Mouse (Mus musculus) midbrain, embryonic 12.5 days (tissue): ENCODE measurements around the gene Prkn. TPM values are rescaled to one million over a fixed set of nuclear protein-coding genes. Genes with fewer than 3 reads are reported as not detected.

Experiments
- ATAC-seq: fragments of 200-750 bp; cut with Nextera tagmentation; 2 replicates; pipeline ENCODE4 v1.8.0; 2017; ENCODE audit warnings: low read depth, moderate TSS enrichment, moderate library complexity; ENCODE audit not compliant: low FRiP score
- H3K27ac ChIP-seq: fragments of 300-500 bp; sonication (generic); replicated peaks from 2 replicates; pipeline ENCODE4 v1.5.1; 2016; ENCODE audit warnings: mild to moderate bottlenecking
- H3K27me3 ChIP-seq: fragments of 300-500 bp; sonication (generic); 2 replicates; pipeline ENCODE4 v1.6.1; 2016; ENCODE audit warnings: mild to moderate bottlenecking
- H3K36me3 ChIP-seq: fragments of 300-500 bp; sonication (generic); 2 replicates; pipeline ENCODE4 v1.6.1; 2016
- H3K4me1 ChIP-seq: fragments of 300-500 bp; sonication (generic); 2 replicates; pipeline ENCODE4 v1.6.1; 2016
- H3K4me2 ChIP-seq: fragments of 300-500 bp; sonication (generic); replicated peaks from 2 replicates; pipeline ENCODE4 v1.6.1; 2016; ENCODE audit warnings: mild to moderate bottlenecking, moderate library complexity
- H3K4me3 ChIP-seq: fragments of 300-500 bp; sonication (generic); 2 replicates; pipeline ENCODE4 v1.5.1; 2016; ENCODE audit warnings: mild to moderate bottlenecking
- H3K9ac ChIP-seq: fragments of 300-500 bp; sonication (generic); replicated peaks from 2 replicates; pipeline ENCODE4 v1.6.1; 2016; ENCODE audit warnings: mild to moderate bottlenecking, moderate library complexity
- H3K9me3 ChIP-seq: fragments of 300-500 bp; sonication (generic); 2 replicates; pipeline ENCODE4 v1.6.1; 2016; ENCODE audit warnings: mild to moderate bottlenecking
- WGBS: fragments of 180-500 bp; shearing (Covaris S2); methylation state at CpG from one replicate; pipeline ENCODE4 v1.1.7; 2016; 5-methylcytosine and 5-hydroxymethylcytosine counted together
- polyA plus RNA-seq: library from polyadenylated mRNA; unstranded; fragments of >200 nt; fragmentation: Nextera tagmentation; extraction: Ambion mirVana; gene quantifications from 2 replicates; pipeline ENCODE4 v1.2.1, GENCODE M21; 2016

Prkn gene
- polyA plus RNA-seq, 1 experiment from 2014 or later, result 2.1 TPM

DNA sequence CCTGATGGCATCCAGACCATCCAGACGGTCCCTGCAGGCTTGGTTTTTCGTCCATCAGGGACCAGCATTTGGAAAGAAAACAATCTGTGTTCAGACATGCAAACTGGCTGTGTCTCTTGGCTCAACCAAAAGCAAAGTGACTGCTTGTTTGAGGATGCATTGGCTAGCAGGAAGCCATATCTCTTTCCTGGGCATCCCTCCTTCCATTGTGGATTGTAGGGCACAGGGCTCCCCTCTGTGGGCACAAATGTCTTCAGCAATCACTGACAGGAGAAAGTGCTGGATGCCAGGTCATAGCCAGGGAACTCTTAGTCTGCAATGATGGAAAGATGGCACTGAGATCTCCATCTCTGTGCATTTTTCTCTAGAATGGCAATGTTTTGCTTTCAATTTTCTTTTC, 939.8 kb downstream of the Prkn start:
- Histone ChIP-seq H3K4me1 (no peaks in the 10 kb centered on the region), H3K4me3 (no peak overlapping the region), H3K27me3 (no peaks in the 10 kb centered on the region), H3K9ac (no peak overlapping the region), H3K27ac (no peak overlapping the region), H3K9me3 (no peaks in the 10 kb centered on the region), H3K36me3 (no peaks in the 10 kb centered on the region), H3K4me2 (no peak overlapping the region)
- ATAC-seq, result no peak
- 69% methylated on average over 2 of the region's 2 CpGs for WGBS

DNA sequence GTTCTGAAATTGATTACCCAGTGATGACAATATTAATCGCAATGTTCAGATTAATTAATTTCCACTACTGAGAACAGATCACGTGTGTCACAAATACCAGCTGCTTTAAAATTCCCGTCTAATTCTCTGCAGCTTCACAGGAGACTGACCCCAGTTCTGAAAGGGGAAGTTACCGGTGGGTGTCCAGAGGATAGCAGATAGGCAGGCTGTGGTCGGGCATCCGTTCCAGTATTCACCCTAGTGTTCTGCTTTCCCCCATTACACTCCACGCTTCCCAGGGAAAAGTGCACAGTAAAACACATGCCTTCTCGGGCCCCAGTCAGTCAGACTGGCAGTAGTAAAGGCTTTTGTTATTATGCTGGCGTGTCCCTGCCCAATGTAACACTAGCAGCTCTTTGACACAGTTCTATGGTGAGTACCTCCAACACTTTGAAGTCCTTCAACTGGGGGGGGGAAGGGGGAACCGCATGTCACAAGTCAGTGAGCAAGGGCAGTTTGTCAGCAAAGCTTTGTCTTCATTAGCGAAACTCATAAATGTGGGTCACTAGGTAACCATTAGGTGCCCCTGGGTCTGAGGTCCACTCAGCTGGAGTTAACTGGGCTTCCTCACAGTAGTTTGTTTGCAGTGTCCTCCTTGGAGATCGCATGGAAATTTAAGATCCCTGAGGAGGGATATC, 940.8 kb downstream of the Prkn start:
- no peak overlapping the region for H3K27ac ChIP-seq
- H3K9me3 ChIP-seq, result no peaks in the 10 kb centered on the region
- 54% methylated on average over 12 of the region's 12 CpGs for WGBS
- no peaks in the 10 kb centered on the region for H3K27me3 ChIP-seq
- no peak overlapping the region for H3K4me3 ChIP-seq
- no peak for ATAC-seq
- H3K4me1 ChIP-seq, result no peaks in the 10 kb centered on the region
- H3K4me2 ChIP-seq, result no peak overlapping the region
- H3K9ac ChIP-seq, result no peak overlapping the region
- no peaks in the 10 kb centered on the region for H3K36me3 ChIP-seq

DNA sequence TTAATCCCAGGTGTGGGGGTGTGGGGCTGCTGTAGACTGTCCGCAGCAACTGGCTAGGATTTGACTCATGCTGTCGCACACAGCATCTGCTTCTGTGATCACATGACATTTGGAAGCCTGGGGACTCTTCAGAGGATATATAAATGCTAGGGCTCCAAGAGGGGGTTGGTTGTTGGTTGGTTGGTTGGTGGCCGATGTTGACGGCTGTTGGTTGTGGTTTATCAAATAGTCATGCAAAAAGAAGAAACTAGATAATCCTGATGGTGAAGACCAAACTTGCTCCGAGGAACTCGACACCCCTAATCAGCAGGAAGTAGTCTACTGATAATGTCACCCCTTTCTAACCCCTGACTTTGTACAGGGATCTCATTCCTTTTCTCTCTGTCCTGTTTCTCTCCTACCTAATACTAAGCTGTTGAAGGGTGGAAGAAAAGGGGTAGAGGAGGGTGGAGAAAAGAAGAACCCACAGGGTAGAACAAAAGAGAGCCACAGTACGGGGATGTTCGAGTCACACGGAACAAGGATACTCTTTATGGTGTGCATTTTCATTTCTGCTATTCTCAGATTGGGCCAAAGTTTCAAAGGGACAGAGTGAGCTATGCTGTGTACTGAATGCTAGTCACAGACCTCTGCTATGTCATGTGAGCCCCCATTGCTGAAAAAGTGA, 948.2 kb downstream of the Prkn start:
- no peak overlapping the region for H3K9ac ChIP-seq
- H3K4me1 ChIP-seq, result peaks cover 7% of the 10 kb centered on the region; the same call in 1 of the 2 replicates
- ATAC-seq, result no peak
- 88% methylated on average over 9 of the region's 9 CpGs for WGBS
- H3K36me3 ChIP-seq, result no peaks in the 10 kb centered on the region
- H3K4me2 ChIP-seq, result no peak overlapping the region
- H3K27me3 ChIP-seq, result no peaks in the 10 kb centered on the region
- H3K27ac ChIP-seq, result no peak overlapping the region
- H3K4me3 ChIP-seq, result no peak overlapping the region
- no peaks in the 10 kb centered on the region for H3K9me3 ChIP-seq

DNA sequence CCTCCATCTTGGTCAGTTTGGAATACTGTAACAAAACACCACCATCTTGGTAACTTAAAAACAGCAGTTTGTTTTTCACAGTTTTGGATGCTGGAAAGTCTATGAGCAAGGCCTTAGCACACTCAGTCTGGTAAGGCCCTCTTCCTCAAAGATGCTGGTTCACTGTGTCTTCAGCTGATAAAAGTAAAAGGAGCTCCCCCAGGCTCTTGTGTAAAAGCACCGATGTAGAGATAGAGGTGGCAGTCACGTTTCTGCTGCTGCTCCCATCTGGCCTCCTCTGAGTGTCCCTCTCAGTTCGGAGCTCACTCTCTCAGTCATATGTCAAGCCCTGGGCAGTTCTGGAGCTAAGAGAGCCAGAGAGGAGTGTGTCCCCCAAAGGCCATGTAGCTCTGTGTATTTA, 955.8 kb downstream of the Prkn start:
- H3K9me3 ChIP-seq, result no peaks in the 10 kb centered on the region
- ATAC-seq, result no peak
- no peak overlapping the region for H3K9ac ChIP-seq
- H3K4me2 ChIP-seq, result no peak overlapping the region
- no peaks in the 10 kb centered on the region for H3K27me3 ChIP-seq
- H3K4me3 ChIP-seq, result no peak overlapping the region
- H3K27ac ChIP-seq, result no peak overlapping the region
- no peaks in the 10 kb centered on the region for H3K4me1 ChIP-seq
- no peaks in the 10 kb centered on the region for H3K36me3 ChIP-seq
- 81% methylated on average over 3 of the region's 3 CpGs for WGBS

DNA sequence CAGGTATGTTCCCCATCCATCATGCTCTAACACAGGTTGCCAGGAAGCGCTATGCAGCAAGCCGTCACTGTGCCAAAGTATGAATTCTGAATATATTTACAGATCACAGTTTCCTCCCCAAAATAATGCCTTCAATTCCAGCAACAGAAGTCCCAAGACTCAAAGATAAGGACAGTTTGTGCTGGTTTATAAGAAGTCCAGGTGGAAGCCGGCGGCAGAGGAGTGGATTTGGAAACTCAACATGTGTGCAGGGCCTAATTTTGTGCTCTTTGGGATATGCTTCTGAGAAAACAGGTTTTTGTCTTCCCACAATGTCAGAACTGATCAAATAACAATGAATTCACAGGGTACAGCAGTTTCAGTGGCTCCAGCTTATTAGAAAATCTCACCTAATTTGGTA, 961.0 kb downstream of the Prkn start:
- Histone ChIP-seq H3K9ac (no peak overlapping the region), H3K27ac (no peak overlapping the region), H3K4me2 (no peak overlapping the region), H3K36me3 (no peaks in the 10 kb centered on the region), H3K27me3 (no peaks in the 10 kb centered on the region), H3K4me3 (no peak overlapping the region), H3K4me1 (no peaks in the 10 kb centered on the region), H3K9me3 (no peaks in the 10 kb centered on the region)
- no peak for ATAC-seq
- 95% methylated on average over 4 of the region's 4 CpGs for WGBS

DNA sequence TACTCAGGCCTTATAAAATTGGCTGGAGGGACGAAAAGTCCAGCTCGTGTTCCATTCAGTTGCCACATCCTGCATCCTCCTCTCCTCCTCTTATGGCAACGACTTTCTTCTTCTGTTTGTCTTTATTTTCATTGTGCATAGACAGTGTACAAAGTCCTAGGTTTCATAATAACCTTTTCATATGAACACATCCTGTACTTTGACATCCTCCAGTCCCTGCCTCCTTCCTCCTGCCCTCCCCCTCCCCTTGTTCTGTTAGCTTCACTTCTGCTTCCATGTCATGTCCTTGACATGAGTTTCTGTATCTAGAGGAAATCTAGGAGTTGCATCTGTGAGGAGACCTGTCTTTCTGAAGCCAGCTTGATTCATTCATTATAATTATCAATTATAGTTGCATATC, 967.1 kb downstream of the Prkn start:
- no peak overlapping the region for H3K4me2 ChIP-seq
- no peaks in the 10 kb centered on the region for H3K4me1 ChIP-seq
- H3K27me3 ChIP-seq, result no peaks in the 10 kb centered on the region
- no peak overlapping the region for H3K4me3 ChIP-seq
- no peak overlapping the region for H3K27ac ChIP-seq
- no peaks in the 10 kb centered on the region for H3K36me3 ChIP-seq
- WGBS, result 92% methylated on average over 3 of the region's 3 CpGs
- ATAC-seq, result no peak
- no peak overlapping the region for H3K9ac ChIP-seq
- H3K9me3 ChIP-seq, result no peaks in the 10 kb centered on the region

DNA sequence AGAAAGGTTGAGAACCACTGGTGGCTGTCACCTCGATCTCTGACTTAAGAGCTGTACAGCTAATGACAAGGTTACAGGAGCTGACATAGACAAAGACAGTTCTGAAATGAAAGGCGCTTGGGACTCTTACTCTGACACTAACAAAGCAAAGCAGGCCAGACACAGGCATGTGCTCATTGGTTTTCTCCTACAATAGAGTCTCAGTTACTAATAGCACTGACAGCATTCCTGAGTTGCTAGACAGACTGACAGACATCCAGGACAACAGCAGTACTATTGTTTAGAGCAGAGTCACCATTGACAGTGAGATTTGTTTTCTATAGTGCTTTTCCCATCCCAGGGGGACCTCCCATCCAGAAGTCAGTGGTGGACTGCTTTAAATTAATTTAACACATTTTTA, 977.7 kb downstream of the Prkn start:
- Histone ChIP-seq H3K4me2 (no peak overlapping the region), H3K27me3 (no peaks in the 10 kb centered on the region), H3K27ac (no peak overlapping the region), H3K4me3 (no peak overlapping the region), H3K36me3 (no peaks in the 10 kb centered on the region), H3K9ac (no peak overlapping the region), H3K9me3 (no peaks in the 10 kb centered on the region), H3K4me1 (no peaks in the 10 kb centered on the region)
- 74% methylated on average over 2 of the region's 2 CpGs for WGBS
- no peak for ATAC-seq

DNA sequence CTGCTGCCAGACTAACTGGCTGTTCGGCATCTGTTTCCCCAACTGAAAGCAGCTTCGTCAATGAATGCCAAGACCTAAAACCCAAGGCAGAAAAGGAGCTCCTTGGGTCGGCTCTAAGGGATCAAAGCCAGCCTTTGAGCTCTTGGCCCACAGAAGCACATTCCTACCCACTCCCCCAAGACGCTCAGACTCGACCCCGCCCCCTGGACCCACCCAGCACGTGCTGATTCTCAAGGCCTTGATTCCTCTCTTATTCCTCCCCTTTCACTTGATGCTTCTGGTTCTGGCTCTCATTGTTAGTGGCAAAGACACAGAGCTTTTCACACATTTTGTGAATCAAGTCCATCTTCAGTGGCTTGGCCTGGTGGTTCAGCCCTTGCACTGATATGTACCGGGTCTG, 979.3 kb downstream of the Prkn start:
- 57% methylated on average over 8 of the region's 8 CpGs for WGBS
- H3K36me3 ChIP-seq, result no peaks in the 10 kb centered on the region
- H3K9ac ChIP-seq, result no peak overlapping the region
- no peak overlapping the region for H3K4me2 ChIP-seq
- no peaks in the 10 kb centered on the region for H3K27me3 ChIP-seq
- no peak overlapping the region for H3K27ac ChIP-seq
- H3K9me3 ChIP-seq, result no peaks in the 10 kb centered on the region
- no peak for ATAC-seq
- H3K4me3 ChIP-seq, result no peak overlapping the region
- H3K4me1 ChIP-seq, result no peaks in the 10 kb centered on the region

DNA sequence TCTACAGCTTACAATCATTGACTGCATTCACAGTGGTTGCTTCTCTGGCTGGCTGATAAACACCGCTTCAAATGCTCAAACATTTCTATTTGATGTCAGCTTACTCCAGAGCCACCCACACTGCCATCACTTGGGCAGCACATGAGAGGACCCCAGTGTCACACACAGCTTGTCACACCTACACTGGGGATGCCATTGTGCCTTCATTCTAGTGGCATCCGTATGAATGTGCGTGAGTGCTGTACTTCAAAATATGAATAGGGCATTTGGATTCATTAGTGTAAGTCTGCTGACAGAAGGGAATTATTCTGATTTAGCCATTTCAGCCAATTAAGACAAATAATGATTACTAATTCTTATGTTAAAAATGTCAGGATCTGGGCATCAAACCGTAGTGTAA, 980.6 kb downstream of the Prkn start:
- no peaks in the 10 kb centered on the region for H3K9me3 ChIP-seq
- no peak overlapping the region for H3K4me3 ChIP-seq
- no peak overlapping the region for H3K9ac ChIP-seq
- no peak overlapping the region for H3K27ac ChIP-seq
- no peak for ATAC-seq
- no peak overlapping the region for H3K4me2 ChIP-seq
- H3K4me1 ChIP-seq, result no peaks in the 10 kb centered on the region
- no peaks in the 10 kb centered on the region for H3K27me3 ChIP-seq
- H3K36me3 ChIP-seq, result no peaks in the 10 kb centered on the region
- WGBS, result 96% methylated on average over 4 of the region's 4 CpGs

DNA sequence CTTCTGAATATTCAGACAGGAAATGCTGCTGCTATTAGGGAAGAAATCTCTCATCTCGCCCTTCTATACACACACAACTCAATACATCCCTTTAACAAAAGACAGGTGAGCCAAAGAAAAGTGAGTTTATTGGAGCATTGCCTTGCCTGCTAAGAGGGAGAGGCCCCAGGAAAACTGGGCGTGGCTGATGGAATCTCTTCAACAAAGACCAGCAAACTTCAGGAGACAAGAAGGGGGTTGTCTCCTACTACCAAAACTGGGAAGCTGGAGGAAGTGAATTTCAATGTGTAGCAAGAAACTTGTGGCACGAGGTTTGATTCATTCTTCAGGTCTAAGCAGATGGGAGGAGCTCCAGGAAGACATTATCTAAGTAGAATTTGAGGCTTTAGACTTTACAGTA, 989.3 kb downstream of the Prkn start:
- H3K27me3 ChIP-seq, result no peaks in the 10 kb centered on the region
- no peak overlapping the region for H3K9ac ChIP-seq
- H3K9me3 ChIP-seq, result no peaks in the 10 kb centered on the region
- WGBS, result 66% methylated on average over 3 of the region's 3 CpGs
- no peak for ATAC-seq
- H3K36me3 ChIP-seq, result no peaks in the 10 kb centered on the region
- H3K4me2 ChIP-seq, result no peak overlapping the region
- H3K4me1 ChIP-seq, result no peaks in the 10 kb centered on the region
- H3K4me3 ChIP-seq, result no peak overlapping the region
- H3K27ac ChIP-seq, result no peak overlapping the region

DNA sequence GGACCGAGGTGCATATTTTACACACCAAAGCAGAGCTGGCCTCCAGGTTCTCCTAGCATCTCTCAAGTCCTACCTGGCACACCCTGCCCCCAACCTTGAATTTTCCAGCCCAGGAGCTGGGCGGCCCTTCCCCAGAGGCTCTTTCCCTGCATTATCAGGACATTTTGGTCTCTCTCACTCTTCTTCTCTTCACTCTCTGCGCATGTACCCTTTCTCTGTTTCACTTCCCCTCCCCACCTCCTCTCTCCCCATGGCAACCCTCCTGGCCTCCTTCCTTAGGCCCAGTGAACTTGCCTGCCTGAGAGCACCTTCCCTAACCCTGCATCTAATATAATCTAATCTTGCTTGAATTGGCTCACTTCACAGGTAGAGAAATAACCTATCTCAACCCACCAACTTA, 996.9 kb downstream of the Prkn start:
- 91% methylated on average over 3 of the region's 3 CpGs for WGBS
- H3K36me3 ChIP-seq, result no peaks in the 10 kb centered on the region
- no peaks in the 10 kb centered on the region for H3K27me3 ChIP-seq
- ATAC-seq, result no peak
- H3K27ac ChIP-seq, result no peak overlapping the region
- no peaks in the 10 kb centered on the region for H3K9me3 ChIP-seq
- no peak overlapping the region for H3K9ac ChIP-seq
- no peaks in the 10 kb centered on the region for H3K4me1 ChIP-seq
- no peak overlapping the region for H3K4me3 ChIP-seq
- no peak overlapping the region for H3K4me2 ChIP-seq

DNA sequence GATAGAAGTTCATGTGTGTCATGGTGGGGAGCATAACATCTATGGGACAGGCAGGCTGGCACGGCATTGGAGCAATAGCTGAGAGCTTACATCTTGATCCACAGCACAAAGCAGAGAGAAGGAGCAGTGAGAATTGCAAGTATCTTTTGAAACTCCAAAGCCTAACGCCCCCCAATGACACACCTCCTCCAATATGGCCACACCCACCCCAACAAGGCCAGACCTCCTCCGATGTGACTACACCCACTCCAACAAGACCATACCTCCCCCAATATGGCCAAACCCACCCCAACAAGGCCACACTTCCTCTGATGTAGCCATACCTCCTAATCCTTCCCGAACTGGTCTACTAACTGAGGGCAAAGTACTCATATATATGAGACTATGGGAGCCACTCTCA, 1004.3 kb downstream of the Prkn start:
- WGBS, result 94% methylated on average over 4 of the region's 4 CpGs
- no peak overlapping the region for H3K4me3 ChIP-seq
- H3K27me3 ChIP-seq, result no peaks in the 10 kb centered on the region

DNA sequence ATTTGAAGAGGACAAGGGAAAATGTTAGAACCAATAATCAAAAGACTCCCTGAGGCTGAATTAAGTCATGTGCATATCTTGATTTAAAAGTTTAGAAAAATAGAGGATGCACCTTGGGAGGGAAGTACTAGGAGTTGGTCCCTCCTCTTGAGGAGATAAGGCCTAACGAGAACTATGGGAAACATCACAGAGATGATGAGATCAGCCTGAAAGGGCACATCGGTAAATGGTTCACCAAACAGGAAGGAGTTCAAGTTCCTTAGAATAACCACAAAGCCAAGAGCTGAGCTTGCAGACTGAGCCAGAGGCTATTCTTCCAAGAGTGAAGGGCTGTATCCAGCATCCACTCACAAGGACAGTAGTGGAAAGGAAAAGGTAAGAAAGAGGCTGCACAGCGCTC, 1004.8 kb downstream of the Prkn start:
- Histone ChIP-seq H3K9ac (no peak overlapping the region), H3K27ac (no peak overlapping the region), H3K36me3 (no peaks in the 10 kb centered on the region), H3K9me3 (no peaks in the 10 kb centered on the region), H3K4me1 (0 out of 2 replicates have a peak, but pooled peaks cover 5% of the 10 kb centered on the region), H3K4me2 (no peak overlapping the region), H3K4me3 (no peak overlapping the region), H3K27me3 (no peaks in the 10 kb centered on the region)
- no peak for ATAC-seq
- WGBS, result 98% methylated on average over 3 of the region's 3 CpGs

More for the DNA sequence above, 1004.3 kb downstream of the Prkn start:
- Histone ChIP-seq H3K36me3 (no peaks in the 10 kb centered on the region), H3K4me2 (no peak overlapping the region), H3K27ac (no peak overlapping the region), H3K9me3 (no peaks in the 10 kb centered on the region), H3K9ac (no peak overlapping the region), H3K4me1 (0 out of 2 replicates have a peak, but pooled peaks cover 5% of the 10 kb centered on the region)
- no peak for ATAC-seq
